Mouse (Mus musculus) mesoderm, embryonic 11.5 days (tissue): ENCODE results near the gene Gtf3a.

ENCODE experiments used
- DNase-seq: peaks from one replicate; pipeline ENCODE4 v3.0.0-alpha.2; 2012; ENCODE audit warnings: low read depth, low spot score

Gtf3a gene

DNA sequence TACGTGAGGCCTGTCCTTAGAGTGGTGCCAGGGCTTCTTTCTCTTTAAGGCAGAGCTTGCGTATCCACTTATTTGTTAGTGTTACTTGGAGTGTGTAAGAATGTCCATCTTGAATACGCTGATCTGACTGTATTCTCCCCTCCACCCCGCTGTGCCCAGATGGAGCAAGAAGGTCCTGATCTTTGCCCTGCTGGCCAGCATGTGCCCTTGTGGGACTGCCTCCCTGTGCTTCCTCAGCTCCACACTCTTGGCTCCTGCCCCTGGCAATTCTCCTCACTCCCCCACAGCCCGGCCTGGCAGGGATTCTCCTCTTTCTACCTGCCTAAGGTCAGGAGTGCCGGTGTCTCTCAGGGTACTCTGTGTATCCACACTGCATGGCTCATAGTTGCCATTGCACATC is 32.9 kb downstream of the Gtf3a start:
- DNase-seq = no peak

DNA sequence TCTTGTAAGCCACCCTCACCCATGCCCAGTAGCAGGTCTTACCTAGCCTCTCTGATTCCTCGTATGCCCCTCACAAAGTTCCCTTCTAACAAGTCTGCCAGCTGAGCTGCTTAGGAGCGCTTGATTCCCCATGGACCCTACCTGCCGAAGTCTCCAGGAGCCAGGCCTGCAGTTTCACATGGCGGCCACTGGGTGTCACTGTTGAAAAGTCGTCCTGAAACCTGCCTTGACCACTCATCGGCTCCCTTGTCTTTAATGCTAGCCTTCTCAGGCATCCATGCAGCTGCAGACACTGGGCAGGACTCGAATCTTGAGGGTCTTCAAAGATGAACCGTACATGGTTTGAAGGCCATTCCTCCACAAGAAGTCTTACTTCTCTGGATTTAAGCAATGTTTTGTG is 34.8 kb downstream of the Gtf3a start:
- DNase-seq = peak; percentile 71

DNA sequence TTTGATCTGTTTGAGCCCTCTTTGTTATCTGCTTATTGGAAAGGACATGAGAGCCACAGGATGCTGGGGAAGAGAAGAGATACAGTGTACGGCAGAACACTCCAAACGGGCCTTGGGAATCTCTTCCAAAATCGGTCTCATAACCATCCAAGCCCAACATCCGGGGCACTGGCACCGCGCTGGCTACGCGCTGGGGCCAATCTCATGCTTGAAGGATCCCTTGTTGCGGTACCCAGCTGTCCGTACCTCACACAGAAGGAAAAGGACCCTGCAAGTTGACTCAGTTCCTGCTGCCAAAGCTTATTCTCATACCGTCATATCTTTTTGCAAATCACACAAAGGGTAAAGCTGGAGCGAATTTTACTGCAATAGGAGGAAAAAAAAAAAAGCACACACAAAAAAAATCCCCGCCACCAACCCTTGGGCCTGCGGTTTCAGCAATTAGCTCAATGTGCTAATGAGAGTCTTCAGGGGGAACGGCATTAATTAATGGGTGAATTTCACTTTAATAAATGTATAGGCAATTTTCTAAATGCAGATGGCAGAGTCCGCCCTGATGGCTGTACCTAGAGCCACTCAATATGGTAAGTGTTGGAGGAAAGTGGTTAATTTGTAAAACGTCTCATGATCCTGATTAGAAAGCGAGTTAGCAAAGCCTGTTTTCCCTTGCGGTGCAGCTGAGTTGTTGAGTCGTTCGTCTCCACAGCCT is 37.4 kb downstream of the Gtf3a start:
- no peak for DNase-seq

DNA sequence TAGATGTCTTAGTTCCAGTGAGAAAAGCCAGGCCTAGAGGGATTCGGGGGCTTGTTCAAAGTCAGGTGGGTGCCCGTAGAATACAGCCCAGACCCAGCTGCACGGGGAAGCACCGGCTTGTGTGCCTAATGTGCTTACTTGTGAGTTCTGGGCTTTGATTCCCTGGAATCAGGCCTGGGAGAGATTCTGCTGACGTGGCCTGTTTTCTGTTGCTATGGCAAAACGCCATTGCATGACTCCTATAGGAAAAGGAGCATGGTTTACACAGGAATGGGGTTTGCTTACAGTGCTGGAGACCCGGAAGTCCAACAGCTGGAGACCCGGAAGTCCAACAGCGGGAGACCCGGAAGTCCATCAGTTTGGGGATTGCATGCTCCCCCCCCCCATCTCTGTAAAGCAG is 39.1 kb downstream of the Gtf3a start:
- no peak for DNase-seq

DNA sequence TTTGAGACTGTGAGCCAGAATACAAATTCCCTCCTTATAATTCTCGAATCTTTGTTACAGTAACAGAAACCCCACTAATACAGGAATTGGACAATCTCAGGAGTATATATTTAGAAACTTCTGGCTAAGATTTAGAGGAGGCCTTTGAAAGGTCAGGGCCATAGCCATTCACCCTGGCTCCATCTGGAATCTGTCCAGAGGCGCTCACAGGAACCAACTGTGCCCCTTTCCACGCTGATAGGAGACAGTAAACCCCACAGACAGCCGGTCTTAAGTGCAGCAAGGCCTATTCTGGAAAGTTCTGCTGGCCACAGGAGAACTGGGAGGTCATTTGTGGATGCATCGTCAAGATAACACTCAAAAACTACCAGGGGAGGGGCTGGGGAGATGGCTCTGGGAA is 40.6 kb downstream of the Gtf3a start:
- no peak for DNase-seq

DNA sequence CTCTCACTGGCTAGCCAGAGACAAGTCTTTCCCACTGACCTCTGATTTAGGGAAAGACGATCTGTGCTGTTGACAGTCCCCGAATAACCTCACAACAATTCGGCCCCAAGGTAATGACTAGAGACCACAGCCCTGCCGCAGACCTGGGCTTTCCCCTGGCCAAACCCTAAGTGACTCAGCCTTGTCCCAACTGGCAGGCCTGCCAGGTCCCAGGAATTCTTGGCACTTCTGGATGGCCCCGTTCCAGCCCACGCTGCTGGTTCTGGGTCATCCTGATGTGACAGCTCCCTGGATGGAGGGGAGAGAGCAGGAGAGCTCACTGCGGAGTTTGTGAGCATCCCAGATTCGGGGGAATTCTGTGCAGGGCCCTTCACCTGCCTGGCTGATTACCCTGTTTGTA is 45.1 kb downstream of the Gtf3a start:
- DNase-seq = no peak

DNA sequence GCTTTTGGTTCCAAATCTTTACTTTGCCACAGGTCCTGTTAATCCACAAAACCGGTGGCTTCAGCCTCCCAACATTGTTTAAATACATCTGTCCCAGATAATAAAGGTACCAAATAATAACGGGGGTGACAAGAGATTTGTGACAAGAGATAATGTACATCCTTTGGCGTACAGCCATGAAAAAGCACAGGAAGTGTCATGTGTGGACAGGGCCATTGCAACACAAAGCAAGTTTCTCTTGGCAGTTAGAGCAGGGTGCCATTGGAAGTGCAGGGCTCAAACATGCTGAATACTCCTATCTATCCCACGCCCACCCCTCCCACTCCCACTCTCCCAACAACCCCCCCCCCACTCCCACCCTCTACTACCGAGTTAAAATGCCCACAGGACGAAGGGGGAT is 46.5 kb downstream of the Gtf3a start:
- DNase-seq = no peak

DNA sequence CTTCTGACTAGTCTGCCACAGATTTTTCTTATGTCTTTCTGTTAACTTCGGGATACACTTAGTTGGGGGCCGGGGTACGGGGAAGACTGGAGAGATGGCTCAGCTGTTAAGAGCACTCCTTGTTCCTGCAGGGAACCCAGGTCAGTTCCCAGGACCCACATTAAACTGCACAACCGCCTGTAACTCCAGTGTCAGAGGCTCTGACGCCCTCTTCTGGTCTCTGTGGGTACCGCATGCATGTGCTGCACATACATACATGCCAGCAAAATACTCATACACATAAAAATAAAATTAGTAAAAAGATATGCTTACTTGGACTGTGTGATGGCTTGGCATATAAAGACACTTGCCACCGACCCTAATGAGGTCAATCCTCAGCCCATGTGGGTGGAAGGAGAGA is 48.4 kb downstream of the Gtf3a start:
- no peak for DNase-seq

DNA sequence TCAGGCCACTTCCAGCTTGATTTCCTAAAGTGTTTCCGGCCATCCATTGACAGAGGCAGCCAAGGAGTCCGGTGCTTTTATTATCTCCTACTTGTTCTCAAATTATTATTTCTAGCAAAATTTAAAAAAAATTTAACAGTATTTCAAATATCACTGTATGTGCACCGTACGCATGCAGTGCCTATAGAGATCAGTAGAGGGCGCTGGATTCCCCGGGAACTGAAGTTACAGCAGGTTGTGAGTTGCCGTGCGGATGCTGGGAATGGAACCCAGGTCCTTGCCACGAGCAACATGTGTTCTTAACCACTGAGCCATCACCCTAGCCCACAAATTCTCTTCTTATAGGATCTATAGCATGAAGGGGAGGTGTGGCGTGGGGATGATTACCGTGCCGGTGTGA is 50.3 kb downstream of the Gtf3a start:
- DNase-seq = no peak

DNA sequence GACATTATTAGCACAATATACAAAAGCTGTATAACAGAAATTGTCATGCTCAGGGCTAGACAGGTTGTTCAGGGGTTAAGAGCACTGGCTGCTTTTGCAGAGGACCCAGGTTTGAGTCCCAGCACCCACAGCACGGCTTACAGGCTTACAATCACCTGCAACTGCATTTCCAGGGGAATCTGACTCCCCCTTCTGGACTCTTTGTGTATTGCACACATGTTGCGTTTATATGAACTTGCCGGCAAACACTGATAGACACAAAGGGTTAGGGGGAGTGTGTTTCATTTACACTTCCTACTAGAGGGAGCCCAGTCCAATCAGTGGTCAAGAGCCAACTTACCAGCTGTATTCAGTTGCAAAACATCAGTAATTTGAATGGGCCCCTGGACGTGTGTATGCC is 52.9 kb downstream of the Gtf3a start:
- DNase-seq = no peak

DNA sequence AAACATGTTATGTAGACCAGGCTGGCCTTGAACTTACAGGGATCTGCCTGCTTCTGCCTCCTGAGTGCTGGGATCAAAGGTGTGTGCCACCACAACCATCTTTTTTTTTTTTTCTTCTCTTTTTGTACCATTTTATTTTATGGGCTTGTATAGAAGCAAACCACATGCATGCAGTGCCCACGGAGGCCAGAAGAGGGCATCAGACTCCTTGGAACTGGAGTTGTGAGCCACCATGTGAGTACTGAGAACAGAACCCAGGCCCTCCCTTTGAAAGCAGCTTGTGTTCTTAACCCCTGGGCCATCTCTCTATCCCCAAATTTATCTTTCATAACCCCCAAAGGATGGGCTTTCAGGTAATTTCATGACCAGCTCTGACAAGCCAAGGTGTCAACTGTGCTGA is 54.8 kb downstream of the Gtf3a start:
- DNase-seq = no peak
